Mouse (Mus musculus): Measurements from ENCODE around the gene Aco1. TPM values are rescaled to one million over a fixed set of nuclear protein-coding genes. Genes with fewer than 3 reads are reported as not detected.
A peak's percentile ranks its signal among the peaks of the same experiment; 100 is the strongest.

Aco1 gene
- total and polyA plus RNA-seq, 3 experiments, result 34.1 to 144 (median 119) TPM

DNA sequence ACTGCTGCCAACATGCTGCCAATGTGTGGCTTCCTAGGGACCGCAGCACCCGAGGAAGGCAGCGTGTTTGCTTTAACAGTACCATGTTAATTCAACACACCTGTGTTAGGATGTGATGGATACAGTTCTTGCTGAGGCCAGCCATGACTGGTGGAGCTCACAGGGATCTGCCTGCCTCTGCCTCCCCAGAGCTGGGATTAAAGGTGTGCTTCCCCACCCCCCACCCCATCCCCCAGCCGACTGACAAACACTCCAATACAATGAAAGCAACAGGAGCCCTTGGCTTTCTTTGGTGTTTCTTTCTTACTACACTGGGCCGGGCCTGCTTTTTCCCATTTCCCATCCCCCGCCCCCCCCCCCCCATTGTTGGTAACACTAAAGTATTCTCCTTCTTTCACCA is 91.4 kb downstream of the Aco1 start:
- H3K4me1 ChIP-seq (ENCODE audit: insufficient read depth, low read depth, low read length), result peaks cover 12% of the 10 kb centered on the region
- ATAC-seq (ENCODE audit: extremely low read depth, insufficient number of reproducible peaks, low FRiP score, poor library complexity, severe bottlenecking) (no peak), DNase-seq (ENCODE audit: low spot score) (no peak)
- TF ChIP-seq TAL1 (conservative IDR thresholded peaks at IDR 0.05; ENCODE audit: low read depth, low read length) (no peak), POLR2AphosphoS5 (IDR thresholded peaks at IDR 0.05; ENCODE audit: insufficient replicate concordance, low read depth, low read length) (no peak), GATA2 (IDR thresholded peaks at IDR 0.05; ENCODE audit: borderline replicate concordance, low read depth, low read length) (no peak), CTCF (IDR thresholded peaks at IDR 0.05; ENCODE audit: low read depth, low read length) (no peak), GATA1 (IDR thresholded peaks at IDR 0.05; ENCODE audit: borderline replicate concordance, low read length) (no peak)
- H3K27me3 ChIP-seq (ENCODE audit: insufficient read depth, low read length), result peaks cover 11% of the 10 kb centered on the region; the same call in 1 of the 2 replicates
- H3K4me3 ChIP-seq (ENCODE audit: low read depth, low read length), result no peak overlapping the region
- no peaks in the 10 kb centered on the region for H3K9me3 ChIP-seq (replicated peaks)
- peaks cover 2% of the 10 kb centered on the region for H3K36me3 ChIP-seq (replicated peaks)

DNA sequence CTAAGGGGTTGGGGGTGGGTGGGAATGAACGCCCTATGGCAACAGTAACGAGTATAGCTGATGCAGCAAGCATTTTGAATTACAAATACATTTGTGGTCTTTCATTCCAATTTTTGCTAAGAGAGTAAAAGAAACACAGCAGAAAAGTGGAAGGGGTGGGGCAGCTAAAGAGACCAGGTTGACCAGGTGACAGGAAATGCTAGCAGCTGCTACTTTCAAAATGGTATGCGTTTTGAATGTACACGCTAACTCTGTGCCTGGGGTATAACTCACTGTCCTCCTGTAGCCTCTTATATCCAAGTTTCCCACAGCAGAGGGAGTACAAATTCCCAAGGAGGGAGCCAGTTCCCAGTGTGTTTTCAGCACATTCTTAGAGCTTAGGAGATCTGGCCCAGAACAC is 93.9 kb downstream of the Aco1 start:
- Histone ChIP-seq H3K36me3 (replicated peaks) (peaks cover 2% of the 10 kb centered on the region), H3K4me1 (ENCODE audit: insufficient read depth, low read depth, low read length) (peaks cover 24% of the 10 kb centered on the region), H3K27me3 (ENCODE audit: insufficient read depth, low read length) (peaks cover 7% of the 10 kb centered on the region; the same call in 1 of the 2 replicates), H3K9me3 (replicated peaks) (no peaks in the 10 kb centered on the region), H3K4me3 (ENCODE audit: low read depth, low read length) (no peak overlapping the region)
- DNase-seq (ENCODE audit: low spot score) (no peak), ATAC-seq (ENCODE audit: extremely low read depth, insufficient number of reproducible peaks, low FRiP score, poor library complexity, severe bottlenecking) (no peak)
- no peak for TF ChIP-seq GATA1 (IDR thresholded peaks at IDR 0.05; ENCODE audit: borderline replicate concordance, low read length)
- no peak for TF ChIP-seq POLR2AphosphoS5 (IDR thresholded peaks at IDR 0.05; ENCODE audit: insufficient replicate concordance, low read depth, low read length)
- no peak for TF ChIP-seq GATA2 (IDR thresholded peaks at IDR 0.05; ENCODE audit: borderline replicate concordance, low read depth, low read length)
- no peak for TF ChIP-seq CTCF (IDR thresholded peaks at IDR 0.05; ENCODE audit: low read depth, low read length)
- TF ChIP-seq TAL1 (conservative IDR thresholded peaks at IDR 0.05; ENCODE audit: low read depth, low read length), result no peak

GRCm38 (mm10) chr4:40238483-40239408 is 95.9 kb downstream of the Aco1 start:
- Histone ChIP-seq H3K27me3 (ENCODE audit: insufficient read depth, low read length) (peaks cover 7% of the 10 kb centered on the region; the same call in 1 of the 2 replicates), H3K4me1 (ENCODE audit: insufficient read depth, low read depth, low read length) (peaks cover 27% of the 10 kb centered on the region), H3K4me3 (ENCODE audit: low read depth, low read length) (peak overlapping the region; percentile 71), H3K9me3 (replicated peaks) (no peaks in the 10 kb centered on the region), H3K36me3 (replicated peaks) (peaks cover 2% of the 10 kb centered on the region)
- TF ChIP-seq GATA2 (IDR thresholded peaks at IDR 0.05; ENCODE audit: borderline replicate concordance, low read depth, low read length), result no peak
- no peak for TF ChIP-seq GATA1 (IDR thresholded peaks at IDR 0.05; ENCODE audit: borderline replicate concordance, low read length)
- no peak for TF ChIP-seq CTCF (IDR thresholded peaks at IDR 0.05; ENCODE audit: low read depth, low read length)
- no peak for TF ChIP-seq POLR2AphosphoS5 (IDR thresholded peaks at IDR 0.05; ENCODE audit: insufficient replicate concordance, low read depth, low read length)
- TF ChIP-seq TAL1 (conservative IDR thresholded peaks at IDR 0.05; ENCODE audit: low read depth, low read length), result no peak
- DNase-seq (ENCODE audit: low spot score), result peak; percentile 6
- ATAC-seq (ENCODE audit: extremely low read depth, insufficient number of reproducible peaks, low FRiP score, poor library complexity, severe bottlenecking), result no peak

GRCm38 (mm10) chr4:40239409-40240271 is 96.8 kb downstream of the Aco1 start, which contains the start of gene Ddx58:
Gene Ddx58 (minus strand): TSS chr4:40239828.
- Histone ChIP-seq H3K27me3 (ENCODE audit: insufficient read depth, low read length) (peaks cover 7% of the 10 kb centered on the region; the same call in 1 of the 2 replicates), H3K4me1 (ENCODE audit: insufficient read depth, low read depth, low read length) (peaks cover 27% of the 10 kb centered on the region), H3K9me3 (replicated peaks) (no peaks in the 10 kb centered on the region), H3K4me3 (ENCODE audit: low read depth, low read length) (peak within 1 kb of the TSS; percentile 71), H3K36me3 (replicated peaks) (peaks cover 2% of the 10 kb centered on the region)
- DNase-seq (ENCODE audit: low spot score) (peak; percentile 16), ATAC-seq (ENCODE audit: extremely low read depth, insufficient number of reproducible peaks, low FRiP score, poor library complexity, severe bottlenecking) (no peak)
- TF ChIP-seq GATA1 (IDR thresholded peaks at IDR 0.05; ENCODE audit: borderline replicate concordance, low read length) (no peak), POLR2AphosphoS5 (IDR thresholded peaks at IDR 0.05; ENCODE audit: insufficient replicate concordance, low read depth, low read length) (no peak), CTCF (IDR thresholded peaks at IDR 0.05; ENCODE audit: low read depth, low read length) (no peak), GATA2 (IDR thresholded peaks at IDR 0.05; ENCODE audit: borderline replicate concordance, low read depth, low read length) (no peak), TAL1 (conservative IDR thresholded peaks at IDR 0.05; ENCODE audit: low read depth, low read length) (no peak)

- Histone ChIP-seq H3K4me1 (ENCODE audit: insufficient read depth, low read depth, low read length) (peaks cover 24% of the 10 kb centered on the region), H3K9me3 (replicated peaks) (no peaks in the 10 kb centered on the region), H3K36me3 (replicated peaks) (no peaks in the 10 kb centered on the region), H3K4me3 (ENCODE audit: low read depth, low read length) (peak overlapping the region; percentile 71; the same call in 1 of the 2 replicates), H3K27me3 (ENCODE audit: insufficient read depth, low read length) (0 out of 2 replicates have a peak, but pooled peaks cover 3% of the 10 kb centered on the region)
- DNase-seq (ENCODE audit: low spot score) (no peak), ATAC-seq (ENCODE audit: extremely low read depth, insufficient number of reproducible peaks, low FRiP score, poor library complexity, severe bottlenecking) (no peak)
- TF ChIP-seq GATA2 (IDR thresholded peaks at IDR 0.05; ENCODE audit: borderline replicate concordance, low read depth, low read length) (no peak), CTCF (IDR thresholded peaks at IDR 0.05; ENCODE audit: low read depth, low read length) (no peak), POLR2AphosphoS5 (IDR thresholded peaks at IDR 0.05; ENCODE audit: insufficient replicate concordance, low read depth, low read length) (no peak), GATA1 (IDR thresholded peaks at IDR 0.05; ENCODE audit: borderline replicate concordance, low read length) (no peak), TAL1 (conservative IDR thresholded peaks at IDR 0.05; ENCODE audit: low read depth, low read length) (no peak)
These were observed 97.4 kb downstream of the Aco1 start for GRCm38 (mm10) chr4:40240272-40240744.

Measured in G1E (cell line).